Mouse (Mus musculus): ENCODE measurements around the gene Armc8.
"Not testable (repeated sequence)": the region's sequence is repeated elsewhere in the genome, so short reads cannot be mapped to it uniquely, and the experiment has no call there.

Gene Armc8

DNA sequence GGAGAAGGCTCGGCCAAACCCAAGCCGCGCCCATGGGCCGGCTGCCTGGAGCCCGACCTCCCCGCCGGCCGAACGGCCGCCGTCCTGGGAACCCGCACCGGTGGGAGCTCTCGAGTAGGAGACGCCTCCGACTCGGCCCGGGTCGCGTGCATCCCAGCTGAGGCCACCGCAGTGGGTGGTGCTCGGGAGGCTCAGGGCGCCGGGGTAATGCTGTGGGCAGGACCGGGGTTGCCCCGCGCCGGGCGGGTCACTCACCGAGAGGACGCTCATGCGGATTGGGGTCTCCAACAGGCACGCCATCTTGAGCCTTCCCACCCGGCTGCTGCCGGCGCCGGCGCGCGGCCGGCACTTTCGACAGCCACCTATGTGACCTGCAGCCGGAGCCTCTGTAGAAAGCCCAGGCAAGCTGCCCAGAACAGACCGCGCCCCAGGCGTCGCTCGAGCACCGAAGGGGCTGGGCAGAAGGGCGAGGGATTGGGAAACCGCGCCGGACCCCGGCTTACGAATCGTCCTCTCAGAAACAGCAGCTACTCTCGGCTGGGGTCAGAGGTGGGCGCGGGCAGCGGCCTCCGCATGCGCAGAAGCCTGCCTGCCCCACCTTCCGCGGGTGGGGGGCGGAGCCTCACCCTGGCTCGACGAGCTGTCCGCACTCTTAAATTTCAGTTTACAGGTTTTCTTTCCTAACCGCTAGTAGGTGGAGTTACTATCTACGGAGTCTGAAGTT is at the start of gene Armc8:
TSS of gene Armc8 (minus strand) at position 553 of the 724 bp plus-strand sequence.
- in situ Hi-C loops (cut with MboI): no loop called here

DNA sequence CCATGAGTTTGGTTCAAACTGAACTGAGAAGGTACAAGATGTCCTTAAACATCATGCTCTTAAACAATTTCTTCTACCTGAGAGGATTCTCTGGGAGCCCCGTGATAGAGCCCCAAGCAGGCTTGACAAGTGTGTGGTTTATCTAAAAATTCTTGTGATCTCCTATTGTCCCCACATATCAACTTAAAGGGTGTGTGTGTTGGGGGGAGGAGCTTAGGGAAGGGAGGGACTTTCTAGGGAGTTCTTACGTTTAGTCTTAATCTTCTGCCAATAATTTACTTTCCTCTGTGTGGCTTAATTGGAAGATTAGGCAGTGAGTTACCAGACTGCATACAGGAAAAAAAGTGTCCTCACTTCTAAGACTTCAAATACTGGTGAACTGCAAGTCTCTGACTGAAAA is 43.5 kb upstream of the Armc8 start, which contains the start of gene A4gnt:
TSS of gene A4gnt (plus strand) at position 301 of the 400 bp plus-strand sequence.
- in situ Hi-C loops (cut with MboI): no loop called here

DNA sequence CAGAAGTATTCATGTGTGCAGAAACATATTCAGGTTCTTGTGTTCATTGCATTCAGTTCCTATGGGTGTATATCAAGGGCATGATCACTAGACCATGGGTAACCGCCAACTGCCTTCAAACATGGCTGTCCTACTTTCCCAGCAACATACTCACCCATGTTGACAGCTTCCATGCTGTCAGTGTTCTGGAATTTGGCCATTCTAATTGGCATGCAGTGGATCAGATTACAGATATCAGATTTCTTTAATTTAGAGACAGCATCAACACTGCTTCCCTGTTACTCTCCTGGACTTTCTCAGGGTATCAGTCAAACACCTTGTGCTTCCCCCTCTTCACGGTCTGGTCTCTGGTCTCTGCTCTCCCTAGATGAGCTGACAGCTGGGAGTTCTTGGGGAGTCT is 34.9 kb upstream of the Armc8 start:
- in situ Hi-C loops (cut with MboI): no loop called here

DNA sequence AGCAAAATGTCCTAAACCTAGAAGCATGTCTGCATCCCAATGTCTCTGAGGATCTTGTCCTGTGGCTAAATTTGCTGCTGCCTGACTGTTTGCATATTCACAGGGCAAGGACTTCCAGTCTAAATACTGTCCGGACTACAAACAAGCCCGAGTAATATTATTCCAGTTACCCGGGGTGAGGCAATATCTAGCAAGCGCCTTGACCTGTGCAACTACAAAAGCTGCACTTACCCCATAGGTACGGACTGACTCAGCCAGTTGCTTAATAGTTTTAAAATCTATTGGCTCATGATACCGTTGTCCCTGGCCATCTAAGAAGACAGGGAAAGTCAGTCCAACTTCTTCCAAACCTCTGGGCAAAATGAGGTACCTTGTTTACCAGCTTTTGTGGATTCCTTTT is 30.4 kb upstream of the Armc8 start:
- in situ Hi-C loops (cut with MboI): not testable (repeated sequence)

DNA sequence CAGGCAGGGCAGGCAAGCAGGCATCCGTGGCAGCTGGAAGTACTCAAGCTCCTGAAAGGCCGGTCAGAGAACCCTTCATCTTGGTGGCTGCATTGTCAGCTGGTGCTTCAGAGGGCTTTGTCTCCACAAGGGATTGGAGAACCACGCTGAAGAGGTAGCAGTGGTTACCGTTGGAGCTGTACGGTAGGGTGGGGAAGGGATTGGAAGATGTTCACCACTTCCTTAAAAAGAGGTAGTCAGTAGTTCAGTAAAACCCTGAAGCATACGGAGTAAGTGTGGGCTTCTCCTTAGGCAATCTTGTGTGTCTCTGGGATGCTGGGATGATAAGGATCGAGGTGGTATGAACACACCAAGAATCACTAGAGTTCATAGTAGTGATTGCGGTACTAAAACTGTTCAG is 22.4 kb upstream of the Armc8 start:
- in situ Hi-C loops (cut with MboI): no loop called here

DNA sequence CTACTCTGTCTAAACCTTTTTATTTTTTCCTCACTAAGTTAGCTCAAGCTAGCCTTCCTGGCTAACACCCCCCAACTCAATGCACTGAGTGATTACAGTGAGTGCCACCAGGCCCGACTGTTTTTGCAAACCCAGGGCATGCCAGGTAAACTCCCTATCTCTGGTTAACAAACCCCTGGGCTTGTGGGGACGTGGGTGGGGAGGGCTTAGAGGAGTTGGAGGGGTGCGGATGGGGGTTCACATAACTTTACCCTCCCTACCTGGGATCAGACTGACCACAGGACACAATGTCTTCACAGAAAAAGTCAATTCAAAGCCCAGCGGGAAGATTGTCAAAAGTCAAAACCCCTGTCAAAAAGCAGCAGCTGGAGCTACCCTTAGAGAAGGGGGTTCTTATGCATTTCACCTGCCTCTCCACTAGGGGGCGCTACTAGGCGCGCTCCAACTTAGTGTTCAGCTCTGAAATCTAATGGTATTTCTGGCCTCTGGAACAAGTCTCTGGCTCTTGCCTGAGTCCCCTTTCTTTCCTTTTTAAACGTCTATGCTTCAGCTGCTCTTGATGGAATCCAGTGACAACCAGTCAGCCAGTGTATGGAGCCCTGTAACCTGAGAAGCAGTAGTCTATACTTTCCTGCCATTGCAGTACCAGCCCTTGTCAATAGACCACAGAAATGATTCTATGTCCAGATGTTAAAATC is 19.0 kb upstream of the Armc8 start:
- in situ Hi-C loops (cut with MboI): no loop called here

DNA sequence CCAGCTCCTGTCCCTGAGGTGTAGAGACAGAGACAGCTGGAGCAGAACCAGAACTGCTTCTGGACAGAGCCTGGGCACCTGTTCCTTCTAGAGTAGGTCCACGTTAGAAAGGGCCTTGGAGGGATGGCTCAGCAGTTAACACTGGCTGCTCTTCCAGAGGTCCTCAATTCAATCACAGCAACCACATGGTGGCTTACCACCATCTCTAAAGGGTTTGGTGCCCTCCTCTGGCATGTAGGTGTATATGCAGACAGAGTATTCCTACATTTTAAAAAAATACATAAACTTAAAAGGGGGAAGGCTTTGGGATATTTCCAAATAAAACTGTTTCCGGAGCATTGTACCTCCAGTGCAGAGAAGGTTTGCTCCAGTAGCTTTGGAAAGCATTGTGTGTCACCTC is 12.0 kb upstream of the Armc8 start:
- in situ Hi-C loops (cut with MboI): no loop called here

DNA sequence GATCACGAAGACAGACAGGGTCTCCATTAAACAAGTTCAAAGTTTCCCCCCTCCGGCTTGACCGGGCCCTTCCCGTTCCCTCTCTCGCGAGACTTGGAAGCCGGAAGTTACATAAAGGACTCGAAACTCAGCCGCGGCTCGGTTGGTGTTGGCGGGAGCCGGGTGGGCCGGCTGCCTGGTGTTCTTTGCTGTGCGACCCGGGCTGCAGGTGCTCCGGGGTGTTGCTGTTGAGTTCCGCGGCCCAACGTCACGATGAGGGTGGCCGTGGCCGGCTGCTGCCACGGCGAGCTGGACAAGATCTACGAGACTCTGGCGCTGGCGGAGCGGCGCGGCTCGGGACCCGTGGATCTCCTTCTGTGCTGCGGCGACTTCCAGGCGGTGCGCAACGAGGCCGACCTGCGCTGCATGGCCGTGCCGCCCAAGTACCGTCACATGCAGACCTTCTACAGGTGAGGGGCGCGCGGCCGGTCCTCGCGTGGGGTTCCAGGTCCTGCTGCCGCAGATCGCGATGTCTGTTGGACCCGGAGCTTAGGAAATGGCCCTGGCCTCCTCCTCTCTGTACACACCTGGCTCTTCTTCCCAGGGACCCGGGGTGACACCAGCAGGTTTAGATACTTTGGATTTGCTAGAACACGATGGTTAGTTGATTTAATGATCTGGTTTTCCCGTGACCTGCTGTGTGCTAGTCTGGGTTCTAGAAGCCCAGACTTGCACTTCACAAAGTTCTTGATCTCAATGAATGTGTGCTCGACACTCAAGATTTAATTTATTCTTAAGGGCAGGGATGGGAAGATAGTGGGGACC is 7.2 kb upstream of the Armc8 start, which contains the start of gene Dbr1:
TSS of gene Dbr1 (plus strand) at position 123 of the 804 bp plus-strand sequence.
- in situ Hi-C loops (cut with MboI): no loop called here

DNA sequence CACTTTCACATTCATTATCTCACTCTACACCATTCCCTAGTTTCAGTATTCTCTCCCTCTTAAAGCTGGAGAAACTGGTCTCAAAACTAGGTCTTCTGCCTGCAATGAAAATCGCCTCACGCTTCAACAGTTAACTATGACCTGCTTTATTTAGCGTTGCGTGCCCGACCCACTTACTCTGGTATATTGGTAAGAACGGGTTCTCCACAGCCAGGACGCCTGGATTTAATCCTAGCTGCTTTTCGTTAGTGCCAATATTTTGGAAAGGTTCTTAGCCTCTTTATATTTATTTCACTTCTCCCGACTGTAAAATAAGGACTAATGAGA is 335 bp upstream of the Armc8 start:
- in situ Hi-C loops (cut with MboI): no loop called here

DNA sequence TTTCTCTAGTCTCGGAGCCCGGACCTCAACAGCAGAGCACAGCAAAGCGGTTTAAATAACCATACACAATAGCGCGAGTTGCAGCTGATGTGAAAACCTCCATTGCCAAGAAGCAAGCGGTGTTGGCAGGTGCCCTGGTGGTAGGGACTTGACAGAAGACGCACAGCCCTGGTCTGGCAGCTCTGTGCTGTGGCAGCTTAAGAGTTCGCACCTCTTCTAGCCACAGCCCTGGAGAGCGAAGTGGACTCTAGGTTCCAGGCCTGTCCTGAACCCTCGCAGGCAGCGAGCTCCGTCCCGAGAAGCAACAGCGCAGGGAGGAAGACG is 714 bp downstream of the Armc8 start:
- in situ Hi-C loops (cut with MboI): no loop called here

DNA sequence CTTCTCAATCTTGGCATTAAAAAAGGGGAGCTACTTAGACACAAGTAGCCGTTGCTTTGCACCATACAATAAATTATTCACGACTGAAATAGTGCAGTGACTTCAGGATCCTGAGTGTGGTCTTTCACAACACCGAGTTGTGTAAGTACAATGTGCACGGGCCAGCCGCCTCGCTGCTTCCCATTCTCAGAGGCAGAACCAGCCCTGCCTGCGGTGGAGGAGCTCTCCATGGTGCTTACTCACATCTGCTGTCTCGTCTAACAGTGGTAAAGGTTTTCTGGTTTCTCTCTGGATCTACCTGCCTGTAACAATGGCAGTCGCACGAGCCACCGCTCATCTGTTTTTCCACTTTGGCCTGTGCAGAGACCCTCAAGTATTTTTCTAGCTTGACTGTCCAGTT is 5.0 kb downstream of the Armc8 start:
- in situ Hi-C loops (cut with MboI): no loop called here

DNA sequence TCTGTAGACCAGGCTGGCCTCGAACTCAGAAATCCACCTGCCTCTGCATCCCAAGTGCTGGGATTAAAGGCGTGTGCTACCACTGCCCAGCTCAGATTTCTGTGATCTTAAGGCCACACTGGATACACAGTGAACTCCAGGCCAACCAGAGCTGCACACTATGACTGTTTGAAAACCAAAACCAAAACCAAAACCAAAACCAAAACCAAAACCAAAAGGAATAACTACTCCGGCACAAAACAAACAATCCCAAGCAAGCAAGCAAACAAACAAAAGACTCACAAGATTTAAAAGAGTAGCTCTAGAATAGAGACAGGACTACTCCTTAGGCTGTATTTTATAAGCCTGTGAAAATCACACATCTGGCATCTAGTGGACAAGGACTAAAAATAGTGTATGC is 8.3 kb downstream of the Armc8 start:
- in situ Hi-C loops (cut with MboI): no loop called here

DNA sequence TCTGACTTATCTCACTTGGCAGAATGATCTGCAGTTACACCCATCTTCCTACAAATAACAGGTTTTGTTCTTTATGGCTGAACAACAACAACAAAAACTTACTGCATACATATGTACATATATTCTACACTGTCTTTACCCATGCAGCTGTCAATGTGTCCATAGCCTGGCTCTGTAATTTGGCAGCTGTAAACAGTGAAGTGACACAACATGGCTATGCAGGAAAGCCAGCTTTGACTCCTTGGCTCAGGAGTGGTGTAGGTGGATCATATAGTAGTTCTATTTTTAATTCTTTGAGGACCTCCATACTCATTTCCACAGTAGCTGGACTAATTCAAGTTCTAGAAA is 9.2 kb downstream of the Armc8 start:
- in situ Hi-C loops (cut with MboI): no loop called here

DNA sequence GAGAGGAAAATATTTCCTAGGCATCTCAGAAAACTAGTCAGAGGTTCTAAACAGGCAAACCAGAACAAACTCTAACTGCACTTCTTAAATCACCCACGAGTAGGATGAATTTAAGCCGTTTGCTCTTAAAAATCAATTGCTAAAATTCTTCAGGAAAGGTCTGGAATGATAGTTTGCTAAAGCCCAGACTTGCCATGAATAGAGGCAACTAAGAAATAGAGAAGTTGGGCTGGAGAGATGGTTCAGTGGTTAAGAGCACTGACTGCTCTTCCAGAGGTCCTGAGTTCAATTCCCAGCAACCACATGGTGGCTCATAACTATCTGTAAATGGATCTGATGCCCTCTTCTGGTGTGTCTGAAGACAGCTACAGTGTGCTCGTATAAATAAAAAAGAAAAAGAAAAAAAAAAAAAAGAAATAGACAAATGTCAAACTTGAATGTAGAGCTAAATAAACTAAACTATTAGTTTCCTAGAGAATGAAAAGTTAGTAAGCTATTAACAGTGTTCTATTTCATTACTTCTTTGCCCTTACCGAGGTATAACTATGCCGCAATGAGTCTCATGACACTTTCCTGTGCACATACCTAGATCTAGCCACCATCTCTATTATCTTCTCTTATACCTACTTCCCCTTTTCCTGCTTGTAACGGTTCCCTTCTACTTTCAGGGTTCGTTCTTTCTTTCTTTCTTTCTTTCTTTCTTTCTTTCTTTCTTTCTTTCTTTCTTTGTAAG is 9.7 kb downstream of the Armc8 start:
- in situ Hi-C loops (cut with MboI): no loop called here

DNA sequence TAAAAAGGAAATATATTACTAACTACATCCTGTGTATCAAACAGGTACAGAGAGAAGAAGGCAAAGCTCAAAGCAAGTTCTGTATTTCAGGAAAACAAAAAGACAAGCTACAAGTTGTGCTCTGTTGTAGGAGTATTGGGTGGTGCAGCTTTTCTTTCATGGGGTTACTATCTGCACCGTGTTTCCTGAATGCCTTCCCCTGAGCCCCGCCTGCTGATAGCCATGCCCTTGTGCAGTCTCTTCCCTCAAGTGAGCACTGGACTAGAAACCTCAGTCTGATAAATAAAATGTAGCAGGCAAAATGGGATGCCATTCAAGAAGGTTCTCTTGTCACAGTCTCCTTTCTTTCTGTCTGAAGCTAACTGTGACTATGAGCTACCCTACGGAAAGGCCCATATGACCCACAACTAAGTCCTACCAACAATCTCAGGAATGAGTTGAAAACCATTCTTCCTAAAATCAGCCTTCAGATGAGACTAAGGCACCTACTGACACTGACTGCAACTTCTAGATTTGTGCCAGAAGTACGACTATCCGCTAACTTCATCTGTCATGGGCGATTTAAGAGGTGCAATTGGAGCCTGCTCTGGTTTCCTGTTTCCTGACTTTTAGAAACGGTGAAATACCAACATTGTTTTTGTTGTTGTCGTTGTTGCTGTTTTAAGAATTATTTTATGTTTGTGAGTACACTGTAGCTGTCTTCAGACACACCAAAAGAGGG is 11.0 kb downstream of the Armc8 start:
- in situ Hi-C loops (cut with MboI): no loop called here

DNA sequence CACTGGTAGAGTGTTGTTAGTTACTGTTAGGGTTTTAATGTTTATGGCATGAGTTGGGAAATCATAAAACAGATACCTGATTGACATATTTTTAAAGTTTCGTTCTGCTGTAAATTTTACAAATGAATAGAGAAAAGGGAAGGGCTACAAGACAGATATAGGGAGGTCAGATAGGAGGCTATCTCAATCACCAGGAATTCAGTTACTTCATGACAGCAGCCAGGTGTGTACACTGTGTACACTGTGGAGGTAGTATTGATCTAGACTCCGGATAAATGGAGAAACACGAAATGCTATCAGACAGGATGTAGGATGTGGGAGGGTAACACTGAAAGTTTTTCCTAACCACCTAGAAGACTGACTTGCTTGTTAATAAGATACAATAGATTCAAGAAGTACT is 13.4 kb downstream of the Armc8 start:
- in situ Hi-C loops (cut with MboI): no loop called here

DNA sequence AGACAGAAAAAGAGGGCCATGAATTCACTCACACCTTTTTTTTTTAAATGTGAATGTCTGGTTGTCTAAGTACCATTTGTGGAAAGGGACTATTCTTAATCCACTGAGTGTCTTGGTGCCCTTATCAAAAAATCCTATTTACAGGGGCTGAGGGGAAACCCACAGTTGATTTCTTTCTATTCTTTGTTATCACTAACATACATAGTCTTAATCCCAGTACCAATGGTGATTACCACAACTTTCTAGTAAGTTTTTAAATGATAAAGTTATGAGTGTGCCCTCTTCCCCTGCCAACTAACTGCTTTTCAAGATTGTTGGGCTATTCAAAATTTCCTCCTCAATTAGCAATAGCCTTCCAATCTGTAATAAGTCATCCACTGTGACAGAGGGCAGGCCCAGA is 14.6 kb downstream of the Armc8 start:
- in situ Hi-C loops (cut with MboI): no loop called here

DNA sequence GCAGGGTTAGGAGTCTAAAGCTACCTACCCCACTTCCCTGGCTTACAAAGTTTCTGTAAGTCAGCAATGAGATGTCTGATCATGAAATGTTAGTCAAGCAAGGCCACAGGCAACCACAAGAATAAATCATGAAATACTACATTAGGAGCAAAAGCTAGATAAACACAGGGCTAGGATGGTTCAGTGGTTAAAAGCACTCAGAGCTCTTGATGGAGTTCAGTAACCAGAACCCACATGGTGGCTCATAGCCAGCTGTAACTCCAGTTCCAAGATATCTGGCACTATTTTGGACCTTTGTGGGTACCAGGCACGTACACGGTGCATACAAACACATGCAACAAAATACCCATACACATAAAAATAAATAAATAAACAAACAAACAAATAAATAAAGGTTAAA is 15.7 kb downstream of the Armc8 start:
- in situ Hi-C loops (cut with MboI): no loop called here

DNA sequence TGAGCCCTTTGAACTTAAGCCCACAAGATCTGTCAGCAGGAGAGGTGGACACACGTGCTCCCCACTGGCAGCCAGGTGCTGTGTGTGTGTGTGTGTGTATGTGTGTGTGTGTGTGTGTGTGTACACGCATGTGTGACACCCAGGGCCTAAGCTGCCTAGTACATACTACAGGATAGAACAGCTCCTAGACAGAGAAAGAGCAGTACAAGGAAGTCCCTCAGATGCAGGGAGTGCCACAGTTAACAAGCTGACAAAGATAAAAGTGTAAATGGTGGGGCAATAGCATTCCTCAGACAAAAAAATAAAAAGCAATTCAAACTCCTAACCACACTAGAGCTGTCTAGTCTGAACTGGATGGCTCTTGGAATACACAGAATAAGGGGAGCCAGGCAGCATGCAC is 16.6 kb downstream of the Armc8 start:
- in situ Hi-C loops (cut with MboI): no loop called here

DNA sequence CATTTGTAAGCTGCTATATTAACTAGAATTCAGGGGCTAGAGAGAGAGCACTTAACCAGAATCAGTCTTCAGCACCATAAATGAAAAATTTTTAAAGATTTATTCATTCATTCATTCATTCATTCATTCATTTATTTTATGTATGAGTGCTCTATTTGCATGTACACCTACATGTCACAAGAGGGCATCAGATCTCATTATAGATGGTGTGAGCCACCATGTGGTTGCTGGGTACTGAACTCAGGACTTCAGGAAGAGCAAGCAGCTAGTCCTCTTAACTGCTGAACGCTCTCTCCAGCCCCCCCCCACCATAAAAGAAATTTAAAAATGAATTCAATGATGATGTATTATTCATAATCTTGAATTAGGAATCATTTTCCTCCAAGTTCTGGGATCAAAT is 22.4 kb downstream of the Armc8 start:
- in situ Hi-C loops (cut with MboI): no loop called here

DNA sequence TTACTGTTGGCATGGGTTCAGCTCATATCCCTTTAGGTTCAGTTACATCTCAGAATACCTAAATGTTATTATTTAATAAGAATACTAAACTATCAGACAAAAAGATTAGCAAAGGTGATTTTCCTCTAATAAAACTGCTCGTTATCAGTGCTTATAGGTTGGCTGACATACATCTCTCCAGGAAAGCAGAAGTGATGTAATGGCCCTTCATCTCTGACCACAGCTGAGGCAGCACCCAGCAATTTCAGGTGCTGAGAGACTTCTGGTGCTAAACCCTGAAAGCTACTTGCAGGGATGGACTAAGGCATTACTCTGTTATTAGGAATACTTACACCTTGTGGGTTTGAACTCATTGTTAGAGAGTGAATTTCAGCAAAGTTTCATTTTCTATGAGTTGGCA is 36.8 kb downstream of the Armc8 start:
- in situ Hi-C loops (cut with MboI): no loop called here

DNA sequence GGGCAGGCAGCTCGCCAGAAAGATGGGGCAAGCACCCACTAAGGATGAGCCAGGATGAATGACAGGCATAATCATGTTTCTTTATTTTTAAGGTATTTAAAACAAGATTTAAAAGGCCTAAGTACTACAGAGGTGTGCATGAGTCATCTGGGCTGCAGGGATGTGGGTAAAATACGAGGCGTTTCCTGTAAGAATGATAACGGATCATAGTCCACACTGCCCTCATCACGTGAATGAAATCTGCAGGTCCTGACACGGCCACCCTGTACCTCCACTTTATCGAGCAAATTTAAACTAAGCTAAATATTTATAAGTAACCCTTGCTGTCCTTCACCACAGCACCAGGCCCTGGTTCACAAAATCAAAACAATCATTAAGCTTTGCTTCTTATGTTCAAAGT is 62.8 kb downstream of the Armc8 start:
- in situ Hi-C loops (cut with MboI): no loop called here
